Mouse (Mus musculus) hindbrain, embryonic 11.5 days (tissue): ENCODE measurements around the gene Tmem63a. TPM values are rescaled to one million over a fixed set of nuclear protein-coding genes. Genes with fewer than 3 reads are reported as not detected.

Source experiments
- ATAC-seq: fragments of 200-750 bp; cut with Nextera tagmentation; 2 replicates; pipeline ENCODE4 v1.8.0; 2017; ENCODE audit warnings: mild to moderate bottlenecking, moderate TSS enrichment, moderate library complexity; ENCODE audit not compliant: low FRiP score
- DNase-seq: peaks from one replicate; pipeline ENCODE4 v3.0.0-alpha.2; 2015; ENCODE audit warnings: low spot score
- H3K27ac ChIP-seq: fragments of 300-500 bp; sonication (generic); 2 replicates; pipeline ENCODE4 v1.5.1; 2014; ENCODE audit warnings: mild to moderate bottlenecking, low read depth, low read length
- H3K27me3 ChIP-seq: fragments of 300-500 bp; sonication (generic); 2 replicates; pipeline ENCODE4 v1.6.1; 2014; ENCODE audit warnings: mild to moderate bottlenecking, low read length, moderate library complexity, mixed read lengths; ENCODE audit not compliant: control insufficient read depth, insufficient read depth
- H3K36me3 ChIP-seq: fragments of 300-500 bp; sonication (generic); 2 replicates; pipeline ENCODE4 v1.6.1; 2014; ENCODE audit warnings: mild to moderate bottlenecking, low read length, moderate library complexity, mixed read lengths; ENCODE audit not compliant: control insufficient read depth, insufficient read depth
- H3K4me1 ChIP-seq: fragments of 300-500 bp; sonication (generic); replicated peaks from 2 replicates; pipeline ENCODE4 v1.6.1; 2014; ENCODE audit warnings: low read length, mixed read lengths; ENCODE audit not compliant: control insufficient read depth, insufficient read depth
- H3K4me2 ChIP-seq: fragments of 300-500 bp; sonication (generic); replicated peaks from 2 replicates; pipeline ENCODE4 v1.6.1; 2014; ENCODE audit warnings: mild to moderate bottlenecking, low read depth, low read length
- H3K4me3 ChIP-seq: fragments of 300-500 bp; sonication (generic); 2 replicates; pipeline ENCODE4 v1.5.1; 2014; ENCODE audit warnings: low read depth, low read length
- H3K9ac ChIP-seq: fragments of 300-500 bp; sonication (generic); 2 replicates; pipeline ENCODE4 v1.6.1; 2014; ENCODE audit warnings: low read depth, low read length
- H3K9me3 ChIP-seq: fragments of 300-500 bp; sonication (generic); 2 replicates; pipeline ENCODE4 v1.6.1; 2016; ENCODE audit warnings: low read length; ENCODE audit not compliant: control insufficient read depth
- WGBS: fragments of 180-500 bp; shearing (Covaris S2); extraction: QIAGEN DNeasy Blood & Tissue Kit; methylation state at CpG from one replicate; pipeline ENCODE4 v1.1.7; 2014; 5-methylcytosine and 5-hydroxymethylcytosine counted together
- polyA plus RNA-seq: library from polyadenylated mRNA; unstranded; fragments of >200 nt; fragmentation: Nextera tagmentation; extraction: Ambion mirVana; gene quantifications from 2 replicates; pipeline ENCODE4 v1.2.1, GENCODE M21; 2014

Gene Tmem63a
- polyA plus RNA-seq, 1 experiment from 2014 or later, result 3.0 TPM

DNA sequence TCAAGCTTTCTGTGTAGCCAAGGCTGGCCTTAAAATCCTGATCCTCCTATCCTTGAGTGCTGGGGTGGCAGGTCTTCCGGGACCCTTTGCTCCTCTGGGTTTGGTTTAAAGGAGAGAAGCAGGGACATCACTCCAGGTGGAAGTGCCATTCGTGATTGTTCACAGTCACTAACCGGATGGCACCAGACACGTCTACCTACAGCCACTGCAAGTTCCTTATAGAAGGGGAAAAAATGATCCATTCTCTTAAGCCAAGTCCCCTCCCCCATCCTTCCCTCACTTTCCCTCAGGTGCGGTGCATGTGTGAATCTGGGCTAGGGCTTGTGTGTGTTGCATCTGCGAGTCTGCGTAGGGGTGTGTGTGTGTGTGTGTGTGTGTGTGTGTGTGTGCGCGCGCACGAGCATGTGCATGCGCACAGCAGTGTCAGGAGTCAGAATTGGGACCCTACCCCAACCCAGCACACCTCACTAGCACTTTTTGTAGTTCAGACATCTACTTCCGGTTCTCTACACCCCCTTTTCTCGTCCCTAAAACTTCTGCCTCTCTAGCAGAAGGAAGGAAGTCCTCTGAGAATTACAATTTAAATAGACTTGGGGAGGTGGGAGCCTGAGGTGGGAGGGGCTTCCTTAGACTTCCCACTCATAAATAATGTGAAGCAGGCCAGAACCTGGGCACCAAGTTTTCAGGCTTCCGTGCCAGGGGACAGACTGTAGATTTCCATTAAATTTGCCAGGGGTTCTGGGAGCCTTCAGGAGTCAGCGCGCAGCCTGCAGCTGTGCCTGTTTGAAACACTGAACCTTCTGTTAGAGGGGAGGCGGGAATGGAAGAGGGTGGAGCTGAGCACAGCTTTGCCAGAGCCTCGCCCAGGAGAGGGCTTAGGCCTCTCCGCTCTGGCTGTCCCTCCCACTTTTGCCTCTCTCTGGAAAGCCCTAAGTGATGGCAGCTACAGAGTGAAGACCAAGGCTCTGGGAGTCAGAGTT is 3.1 kb downstream of the Tmem63a start:
- Histone ChIP-seq H3K9ac (no peak overlapping the region), H3K27ac (no peak overlapping the region), H3K27me3 (peaks cover 33% of the 10 kb centered on the region), H3K4me2 (no peak overlapping the region), H3K4me3 (no peak overlapping the region), H3K4me1 (0 out of 2 replicates have a peak, but pooled peaks cover 4% of the 10 kb centered on the region), H3K9me3 (no peaks in the 10 kb centered on the region), H3K36me3 (no peaks in the 10 kb centered on the region)
- 28% methylated on average over 20 of the region's 20 CpGs for WGBS
- no peak for ATAC-seq
- DNase-seq, result peak; percentile 55

DNA sequence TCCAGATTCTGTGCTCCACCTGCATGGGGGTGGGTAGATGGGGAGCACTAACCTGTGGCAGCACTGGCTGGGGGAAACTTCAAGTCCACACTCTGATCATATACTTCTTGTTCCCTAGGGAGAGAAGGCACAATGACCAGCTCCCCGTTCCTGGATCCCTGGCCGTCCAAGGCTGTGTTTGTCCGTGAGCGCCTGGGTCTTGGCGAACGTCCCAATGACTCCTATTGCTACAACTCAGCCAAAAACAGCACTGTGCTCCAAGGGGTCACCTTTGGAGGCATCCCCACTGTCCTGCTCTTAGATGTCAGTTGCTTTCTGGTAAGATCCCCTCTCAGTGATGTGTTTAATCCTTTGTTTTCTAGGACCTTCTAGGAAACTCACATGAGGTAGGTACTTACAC is 4.3 kb downstream of the Tmem63a start:
- H3K4me1 ChIP-seq, result 0 out of 2 replicates have a peak, but pooled peaks cover 4% of the 10 kb centered on the region
- no peaks in the 10 kb centered on the region for H3K9me3 ChIP-seq
- H3K36me3 ChIP-seq, result no peaks in the 10 kb centered on the region
- H3K4me3 ChIP-seq, result no peak overlapping the region
- H3K4me2 ChIP-seq, result no peak overlapping the region
- peaks cover 26% of the 10 kb centered on the region for H3K27me3 ChIP-seq
- no peak for DNase-seq
- H3K27ac ChIP-seq, result no peak overlapping the region
- no peak for ATAC-seq
- no peak overlapping the region for H3K9ac ChIP-seq
- WGBS, result 90% methylated on average over 6 of the region's 6 CpGs

DNA sequence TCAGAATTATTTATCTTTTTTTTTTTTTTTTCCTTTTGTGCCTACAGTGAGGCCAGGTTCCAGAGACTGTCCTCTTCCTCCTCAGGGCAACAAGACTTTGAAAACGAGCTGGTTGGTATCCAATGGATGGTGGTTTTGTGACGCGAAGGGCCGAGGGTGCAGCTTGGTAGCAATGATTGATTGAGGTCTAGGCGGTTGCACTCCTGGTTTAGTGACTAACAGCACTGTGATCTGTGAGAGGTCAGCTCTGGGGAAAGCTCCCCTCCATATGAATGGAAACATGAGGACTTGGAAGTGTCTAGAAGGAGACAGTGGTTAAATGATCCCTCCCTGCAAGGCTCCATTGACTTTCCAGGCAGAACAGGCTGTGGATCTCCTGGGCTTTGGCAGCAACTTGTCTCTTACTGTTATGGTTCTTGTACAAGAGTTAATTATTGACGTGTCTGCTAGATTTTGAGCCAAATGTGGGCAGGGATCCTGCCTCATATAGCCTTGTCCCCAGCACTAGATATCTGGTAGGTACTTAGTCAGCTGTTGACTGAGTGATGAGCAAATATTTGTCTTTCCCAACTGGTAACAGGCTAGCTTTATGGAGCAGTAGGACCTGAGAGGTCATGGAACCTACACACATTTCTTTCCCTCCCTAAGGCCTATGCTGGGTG is 10.1 kb downstream of the Tmem63a start:
- no peak overlapping the region for H3K4me2 ChIP-seq
- H3K27me3 ChIP-seq, result no peaks in the 10 kb centered on the region
- DNase-seq, result no peak
- no peak overlapping the region for H3K27ac ChIP-seq
- no peak for ATAC-seq
- no peaks in the 10 kb centered on the region for H3K36me3 ChIP-seq
- H3K9me3 ChIP-seq, result no peaks in the 10 kb centered on the region
- no peak overlapping the region for H3K9ac ChIP-seq
- 77% methylated on average over 6 of the region's 6 CpGs for WGBS
- H3K4me1 ChIP-seq, result no peaks in the 10 kb centered on the region
- H3K4me3 ChIP-seq, result no peak overlapping the region

DNA sequence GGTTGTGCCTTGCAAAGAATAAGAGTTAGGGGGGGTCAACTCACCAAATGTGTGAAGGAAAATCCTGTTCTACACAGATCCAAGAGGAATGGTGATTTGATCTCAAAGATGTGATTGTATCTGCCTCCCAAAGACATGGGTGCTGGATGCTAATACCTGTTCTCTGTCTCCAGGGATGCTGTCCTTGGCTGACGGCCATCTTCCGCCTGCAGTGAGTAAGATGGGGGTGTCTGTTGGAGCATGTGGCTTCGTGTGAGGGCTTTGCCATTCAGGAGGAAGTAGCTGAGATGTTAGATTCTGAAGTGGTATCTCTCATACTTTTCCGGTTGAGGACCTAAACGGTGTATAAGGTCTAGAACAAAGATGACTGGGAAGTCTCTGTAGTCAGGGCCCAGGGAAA is 10.7 kb downstream of the Tmem63a start:
- Histone ChIP-seq H3K4me2 (no peak overlapping the region), H3K36me3 (no peaks in the 10 kb centered on the region), H3K4me1 (no peaks in the 10 kb centered on the region), H3K27me3 (no peaks in the 10 kb centered on the region), H3K4me3 (no peak overlapping the region), H3K9me3 (no peaks in the 10 kb centered on the region), H3K27ac (no peak overlapping the region), H3K9ac (no peak overlapping the region)
- ATAC-seq (no peak), DNase-seq (no peak)
- 93% methylated on average over 5 of the region's 5 CpGs for WGBS

DNA sequence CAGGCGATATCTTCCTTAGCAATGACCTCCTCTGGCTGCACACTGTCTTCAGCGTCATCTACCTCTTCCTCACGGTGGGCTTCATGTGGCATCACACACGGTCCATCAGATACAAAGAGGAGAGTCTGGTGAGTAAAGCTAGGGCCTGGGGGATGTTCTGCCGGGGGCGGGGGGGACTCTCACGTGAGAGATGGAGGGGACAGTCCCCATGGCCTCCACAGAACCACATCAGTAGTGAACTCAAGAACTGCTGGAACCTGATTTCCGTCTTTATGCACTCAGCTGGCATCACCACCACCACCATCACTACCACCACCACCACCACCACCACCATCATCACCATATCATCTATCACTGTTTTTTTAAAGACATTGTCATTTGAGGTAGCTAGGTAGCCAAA is 14.3 kb downstream of the Tmem63a start:
- no peak for ATAC-seq
- Histone ChIP-seq H3K9ac (no peak overlapping the region), H3K27ac (no peak overlapping the region), H3K27me3 (no peaks in the 10 kb centered on the region), H3K4me1 (no peaks in the 10 kb centered on the region), H3K36me3 (no peaks in the 10 kb centered on the region), H3K9me3 (no peaks in the 10 kb centered on the region), H3K4me2 (no peak overlapping the region), H3K4me3 (no peak overlapping the region)
- DNase-seq, result no peak
- 86% methylated on average over 8 of the region's 8 CpGs for WGBS

DNA sequence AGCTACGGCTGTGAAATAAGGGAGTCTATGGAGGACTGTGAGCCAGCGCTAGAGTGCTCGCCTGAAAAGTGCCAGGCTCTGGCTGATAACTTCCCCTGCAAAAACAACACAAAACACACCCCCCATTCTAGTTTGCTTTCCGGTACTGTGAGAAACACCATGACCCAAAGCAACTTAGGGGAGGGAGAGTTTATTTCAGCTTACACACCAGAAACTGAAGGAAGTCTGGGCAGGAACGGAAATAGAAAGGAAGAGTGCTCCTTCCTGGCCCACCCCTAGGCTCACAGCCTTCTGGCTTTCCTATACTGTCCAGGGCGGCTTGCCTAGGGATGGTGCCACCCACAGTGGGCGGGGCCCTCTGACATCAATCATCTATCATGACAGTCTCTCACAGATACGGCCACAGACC is 14.8 kb downstream of the Tmem63a start:
- 80% methylated on average over 8 of the region's 8 CpGs for WGBS

DNA sequence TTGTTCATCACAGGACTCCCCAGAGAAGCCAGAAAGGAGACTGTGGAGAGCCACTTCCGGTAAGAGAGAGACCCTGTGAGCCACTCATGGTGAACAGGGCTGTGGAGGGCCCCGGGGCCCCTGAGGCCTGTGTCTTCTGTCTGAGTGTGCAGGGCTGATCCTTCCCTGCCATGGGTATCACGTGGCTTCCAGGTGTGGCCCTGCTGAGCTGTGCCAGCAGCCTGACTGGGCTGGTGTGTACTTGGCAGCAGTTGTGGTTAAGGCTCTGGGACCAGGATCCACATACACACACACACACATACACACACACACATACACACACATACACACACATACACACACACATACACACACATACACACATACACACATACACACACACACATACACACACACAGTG is 15.8 kb downstream of the Tmem63a start:
- no peak for DNase-seq
- Histone ChIP-seq H3K9me3 (no peaks in the 10 kb centered on the region), H3K9ac (no peak overlapping the region), H3K36me3 (no peaks in the 10 kb centered on the region), H3K27me3 (no peaks in the 10 kb centered on the region), H3K4me3 (no peak overlapping the region), H3K27ac (no peak overlapping the region), H3K4me2 (no peak overlapping the region), H3K4me1 (no peaks in the 10 kb centered on the region)
- ATAC-seq, result no peak
- WGBS, result 96% methylated on average over 3 of the region's 3 CpGs

More for the DNA sequence above, 14.8 kb downstream of the Tmem63a start:
- Histone ChIP-seq H3K4me3 (no peak overlapping the region), H3K36me3 (no peaks in the 10 kb centered on the region), H3K27ac (no peak overlapping the region), H3K4me2 (no peak overlapping the region), H3K4me1 (no peaks in the 10 kb centered on the region), H3K9me3 (no peaks in the 10 kb centered on the region), H3K9ac (no peak overlapping the region), H3K27me3 (no peaks in the 10 kb centered on the region)
- ATAC-seq, result no peak
- no peak for DNase-seq

DNA sequence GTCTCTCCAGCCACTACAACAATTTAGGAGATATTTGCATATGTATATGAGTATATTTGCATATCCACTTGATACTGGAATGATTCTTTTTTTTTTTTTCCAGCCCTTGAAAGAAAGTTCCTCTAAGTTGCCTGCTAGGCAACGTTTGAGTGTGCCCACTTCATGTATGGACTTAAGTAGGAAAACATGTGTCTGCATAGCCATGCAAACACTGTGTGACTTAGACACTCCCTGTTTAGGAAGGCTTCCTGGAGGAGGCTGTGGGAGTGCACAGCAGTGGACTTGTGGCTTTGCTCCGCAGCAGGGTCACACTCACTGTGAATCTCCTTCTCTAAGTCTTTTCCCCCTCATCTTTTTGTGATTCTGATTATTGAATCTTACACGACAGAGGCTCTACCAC is 16.7 kb downstream of the Tmem63a start:
- H3K36me3 ChIP-seq, result no peaks in the 10 kb centered on the region
- H3K4me3 ChIP-seq, result no peak overlapping the region
- no peaks in the 10 kb centered on the region for H3K27me3 ChIP-seq
- H3K9me3 ChIP-seq, result no peaks in the 10 kb centered on the region
- DNase-seq (no peak), ATAC-seq (no peak)
- no peaks in the 10 kb centered on the region for H3K4me1 ChIP-seq
- no peak overlapping the region for H3K4me2 ChIP-seq
- WGBS, result 66% methylated on average over 3 of the region's 3 CpGs
- no peak overlapping the region for H3K9ac ChIP-seq
- no peak overlapping the region for H3K27ac ChIP-seq
